Mouse (Mus musculus) heart, adult 18-20 months (tissue): Measurements from ENCODE around the gene Unc13b. TPM values are rescaled to one million over a fixed set of nuclear protein-coding genes. Genes with fewer than 3 reads are reported as not detected.

ENCODE experiments used
- total RNA-seq, 2 experiments: library from RNA; stranded (reverse); gene quantifications; 2 replicates each; pipeline ENCODE4 v1.2.3; 2021

Gene Unc13b
- total RNA-seq, 2 experiments from 2014 or later = 9.0 to 10.9 TPM

Other genes starting within 250 kb of the Unc13b start
- gene Fam205a1, start 205.1 kb upstream of the Unc13b start, total RNA-seq = not detected
- not detected for gene Gm12394, start 202.2 kb upstream of the Unc13b start, total RNA-seq
- gene Fam205c, start 184.7 kb upstream of the Unc13b start, total RNA-seq = 10 to 100 TPM; 12.2 to 12.9 TPM
- gene Phf24, start 142.3 kb upstream of the Unc13b start, total RNA-seq = 1 to 10 TPM; 6.5 to 7.7 TPM
- gene Dnajb5, start 109.1 kb upstream of the Unc13b start, total RNA-seq = 100 to 1,000 TPM in 1 of 2 experiments, 10 to 100 TPM in 1; 95.5 to 101 TPM
- not detected for gene 1700022I11Rik, start 89.3 kb upstream of the Unc13b start, total RNA-seq
- 100 to 1,000 TPM; 272 to 273 TPM for gene Vcp, start 58.4 kb upstream of the Unc13b start, total RNA-seq
- 1 to 10 TPM; 1.6 to 2.9 TPM for gene Fancg, start 48.4 kb upstream of the Unc13b start, total RNA-seq
- gene Pigo, start 33.1 kb upstream of the Unc13b start, total RNA-seq = 10 to 100 TPM; 20.5 to 24.4 TPM
- 100 to 1,000 TPM; 107 to 113 TPM for gene Stoml2, start 27.2 kb upstream of the Unc13b start, total RNA-seq
- 10 to 100 TPM; 27.7 to 30.7 TPM for gene Fam214b, start 12.7 kb upstream of the Unc13b start, total RNA-seq
- gene Atp8b5, start 208.2 kb downstream of the Unc13b start, total RNA-seq = under 1 TPM in 1 of 2 experiments, not detected in 1; 0.07 TPM